In genomic region chr4:126278961-126279360, GRCm38 (mm10) we compare ENCODE assay signal across 17 mouse cellular contexts. TPM values are rescaled to one million over a fixed set of nuclear protein-coding genes. Genes with fewer than 3 reads are reported as not detected.
DNase-seq lines count a peak whose midpoint lies in the region; ATAC-seq lines count a peak whose summit lies in the region.
"Had no signal": no experiment of that assay in that cellular context is flagged by ENCODE, and none has a peak within 500 bp of the region (broad histone marks: within the 10 kb centered on the region; RNA-seq: fewer than 3 reads in every experiment).

No protein-coding gene starts in this region.

- no peak for DNase-seq in forebrain, embryonic 11.5 days (ENCODE audit: low spot score)
- DNase-seq in midbrain, embryonic 11.5 days (ENCODE audit: low spot score, missing footprints) = peak; percentile 74
- no peak for DNase-seq in midbrain, embryonic 14.5 days
- DNase-seq in left cerebral cortex, postnatal 36 days (ENCODE audit: low spot score in 2 of 2) = no peak
- DNase-seq in layer of hippocampus, adult 9-11 months = no peak
- no peak for DNase-seq in cerebellum, postnatal 10 days
- DNase-seq: adrenal gland, postnatal 25 days; cerebellum, adult 8-10 months; kidney, postnatal 14 days; lung, embryonic 14.5 days; right cerebral cortex, adult 18-20 months had no signal

- H3K27ac ChIP-seq in forebrain, embryonic 11.5 days (ENCODE audit: low read depth, low read length) = no peak overlapping the region
- no peak overlapping the region for H3K27ac ChIP-seq in forebrain, embryonic 15.5 days (replicated peaks)
- no peak overlapping the region for H3K27ac ChIP-seq in midbrain, embryonic 11.5 days (ENCODE audit: low read depth, low read length)
- H3K27ac ChIP-seq in midbrain, embryonic 14.5 days (replicated peaks; ENCODE audit: low read depth, low read length) = no peak overlapping the region
- peak overlapping the region; percentile 92 for H3K27ac ChIP-seq in limb, embryonic 12.5 days
- H3K27ac ChIP-seq: macrophage; midbrain, embryonic 13.5 days had no signal

- no peaks in the 10 kb centered on the region for H3K27me3 ChIP-seq in forebrain, embryonic 11.5 days (ENCODE audit: control insufficient read depth, insufficient read depth, low read length)
- H3K27me3 ChIP-seq in forebrain, embryonic 15.5 days = peaks cover 3% of the 10 kb centered on the region; the same call in 1 of the 2 replicates
- no peaks in the 10 kb centered on the region for H3K27me3 ChIP-seq in midbrain, embryonic 11.5 days (ENCODE audit: control insufficient read depth, insufficient read depth, low read length)
- no peaks in the 10 kb centered on the region for H3K27me3 ChIP-seq in midbrain, embryonic 14.5 days (ENCODE audit: control insufficient read depth, insufficient read depth, low read length)
- peaks cover 3% of the 10 kb centered on the region for H3K27me3 ChIP-seq in limb, embryonic 12.5 days

- H3K36me3 ChIP-seq in forebrain, embryonic 11.5 days (ENCODE audit: control insufficient read depth, insufficient read depth, low read length) = no peaks in the 10 kb centered on the region; the same call in 1 of the 2 replicates
- peaks cover 10% of the 10 kb centered on the region for H3K36me3 ChIP-seq in forebrain, embryonic 15.5 days
- H3K36me3 ChIP-seq in midbrain, embryonic 11.5 days (ENCODE audit: control insufficient read depth, insufficient read depth, low read length) = 0 out of 2 replicates have a peak, but pooled peaks cover 1% of the 10 kb centered on the region
- H3K36me3 ChIP-seq in midbrain, embryonic 14.5 days (ENCODE audit: control insufficient read depth, insufficient read depth, low read length) = peaks cover 12% of the 10 kb centered on the region
- peaks cover 22% of the 10 kb centered on the region for H3K36me3 ChIP-seq in limb, embryonic 12.5 days

- no peak for ATAC-seq in forebrain, embryonic 11.5 days (replicated peaks; ENCODE audit: low FRiP score)
- ATAC-seq in forebrain, embryonic 15.5 days (replicated peaks) = no peak
- no peak for ATAC-seq in midbrain, embryonic 11.5 days (ENCODE audit: low FRiP score)
- no peak for ATAC-seq in midbrain, embryonic 14.5 days (ENCODE audit: low FRiP score, low TSS enrichment)
- ATAC-seq in limb, embryonic 12.5 days (ENCODE audit: insufficient number of reproducible peaks, insufficient read depth, low FRiP score, low TSS enrichment, low read depth) = peak; percentile 54
- ATAC-seq: intestine, postnatal 0 days had no signal

- H3K9me3 ChIP-seq in forebrain, embryonic 11.5 days (ENCODE audit: control insufficient read depth, low read length) = no peaks in the 10 kb centered on the region
- no peaks in the 10 kb centered on the region for H3K9me3 ChIP-seq in forebrain, embryonic 15.5 days
- H3K9me3 ChIP-seq in midbrain, embryonic 11.5 days (ENCODE audit: control insufficient read depth, low read length) = no peaks in the 10 kb centered on the region
- no peaks in the 10 kb centered on the region for H3K9me3 ChIP-seq in midbrain, embryonic 14.5 days (ENCODE audit: control insufficient read depth, low read length)
- H3K9me3 ChIP-seq in limb, embryonic 12.5 days = no peaks in the 10 kb centered on the region
- H3K9me3 ChIP-seq: midbrain, embryonic 13.5 days had no signal

- H3K4me3 ChIP-seq in forebrain, embryonic 11.5 days (ENCODE audit: low read depth, low read length) = no peak overlapping the region
- H3K4me3 ChIP-seq in forebrain, embryonic 15.5 days = no peak overlapping the region
- no peak overlapping the region for H3K4me3 ChIP-seq in midbrain, embryonic 11.5 days (ENCODE audit: low read depth, low read length)
- H3K4me3 ChIP-seq in midbrain, embryonic 14.5 days (replicated peaks; ENCODE audit: low read depth, low read length) = no peak overlapping the region
- H3K4me3 ChIP-seq in limb, embryonic 12.5 days (replicated peaks) = no peak overlapping the region
- H3K4me3 ChIP-seq: midbrain, embryonic 13.5 days had no signal

- 59% methylated on average over 9 of the region's 9 CpGs for WGBS in forebrain, embryonic 11.5 days
- 64% methylated on average over 9 of the region's 9 CpGs for WGBS in forebrain, embryonic 15.5 days
- 60% methylated on average over 9 of the region's 9 CpGs for WGBS in midbrain, embryonic 11.5 days
- WGBS in midbrain, embryonic 14.5 days = 53% methylated on average over 9 of the region's 9 CpGs
- 26% methylated on average over 9 of the region's 9 CpGs for WGBS in limb, embryonic 12.5 days

- 0 out of 2 replicates have a peak overlapping the region, but pooled peaks have one; percentile 8 for H3K9ac ChIP-seq in forebrain, embryonic 11.5 days (ENCODE audit: low read length)
- no peak overlapping the region for H3K9ac ChIP-seq in forebrain, embryonic 15.5 days (replicated peaks)
- no peak overlapping the region for H3K9ac ChIP-seq in midbrain, embryonic 11.5 days (ENCODE audit: low read length)
- H3K9ac ChIP-seq in midbrain, embryonic 14.5 days (replicated peaks; ENCODE audit: low read length) = no peak overlapping the region
- no peak overlapping the region for H3K9ac ChIP-seq in limb, embryonic 12.5 days (replicated peaks)
- H3K9ac ChIP-seq: lung, embryonic 14.5 days; midbrain, embryonic 13.5 days had no signal

- intact Hi-C loops in left cerebral cortex, postnatal 36 days (cut with DNase I) = no loop called here

- H3K4me2 ChIP-seq in forebrain, embryonic 11.5 days (ENCODE audit: low read depth, low read length, severe bottlenecking) = no peak overlapping the region
- H3K4me2 ChIP-seq in forebrain, embryonic 15.5 days (replicated peaks) = no peak overlapping the region
- no peak overlapping the region for H3K4me2 ChIP-seq in midbrain, embryonic 11.5 days
- H3K4me2 ChIP-seq in midbrain, embryonic 14.5 days (ENCODE audit: low read length) = no peak overlapping the region
- peak overlapping the region; percentile 48 for H3K4me2 ChIP-seq in limb, embryonic 12.5 days
- H3K4me2 ChIP-seq: lung, embryonic 14.5 days; midbrain, embryonic 13.5 days had no signal

- H3K4me1 ChIP-seq in forebrain, embryonic 11.5 days (replicated peaks; ENCODE audit: control insufficient read depth, insufficient read depth, low read length) = no peaks in the 10 kb centered on the region
- H3K4me1 ChIP-seq in forebrain, embryonic 15.5 days = peaks cover 6% of the 10 kb centered on the region; the same call in 1 of the 2 replicates
- H3K4me1 ChIP-seq in midbrain, embryonic 11.5 days (ENCODE audit: control insufficient read depth, insufficient read depth, low read length) = peaks cover 5% of the 10 kb centered on the region
- H3K4me1 ChIP-seq in midbrain, embryonic 14.5 days (ENCODE audit: control insufficient read depth, insufficient read depth, low read length) = no peaks in the 10 kb centered on the region
- peaks cover 29% of the 10 kb centered on the region for H3K4me1 ChIP-seq in limb, embryonic 12.5 days (replicated peaks)

RNA-seq across cellular contexts. Expression of gene Col8a2, which starts 7.6 kb away (rescaled TPM):
- 18.0 and 20.4 TPM in 2 replicates for polyA plus RNA-seq in forebrain, embryonic 11.5 days (2014; fragmentation: Nextera tagmentation; extraction: Ambion mirVana)
- 2.0 and 3.0 TPM in 2 replicates for polyA plus RNA-seq in forebrain, embryonic 15.5 days (2015; fragmentation: Nextera tagmentation; extraction: Ambion mirVana)
- 9.1 and 9.5 TPM in 2 replicates for polyA plus RNA-seq in midbrain, embryonic 11.5 days (2014; fragmentation: Nextera tagmentation; extraction: Ambion mirVana)
- polyA plus RNA-seq in midbrain, embryonic 14.5 days (2014; fragmentation: Nextera tagmentation; extraction: Ambion mirVana) = 0.57 and 1.1 TPM in 2 replicates
- 13.3 and 16.7 TPM in 2 replicates for polyA plus RNA-seq in limb, embryonic 12.5 days (2016; fragmentation: Nextera tagmentation; extraction: Ambion mirVana)
- 1 to 10 TPM; 1.6 to 1.7 TPM for total RNA-seq in left cerebral cortex, postnatal 36 days (2021)
- total RNA-seq: hematopoietic stem cell, adult 5-6 weeks had no signal
- polyA plus RNA-seq: macrophage had no signal

RNA-seq across cellular contexts. Expression of gene Trappc3, which starts 16.8 kb away (rescaled TPM):
- 23.3 and 25.7 TPM in 2 replicates for polyA plus RNA-seq in forebrain, embryonic 11.5 days (2014; fragmentation: Nextera tagmentation; extraction: Ambion mirVana)
- polyA plus RNA-seq in forebrain, embryonic 15.5 days (2015; fragmentation: Nextera tagmentation; extraction: Ambion mirVana) = 175 and 182 TPM in 2 replicates
- polyA plus RNA-seq in midbrain, embryonic 11.5 days (2014; fragmentation: Nextera tagmentation; extraction: Ambion mirVana) = 37.1 and 38.9 TPM in 2 replicates
- polyA plus RNA-seq in midbrain, embryonic 14.5 days (2014; fragmentation: Nextera tagmentation; extraction: Ambion mirVana) = 37.1 and 124 TPM in 2 replicates
- polyA plus RNA-seq in limb, embryonic 12.5 days (2016; fragmentation: Nextera tagmentation; extraction: Ambion mirVana) = 105 and 111 TPM in 2 replicates
- 10 to 100 TPM; 75.7 to 90.0 TPM for total RNA-seq in left cerebral cortex, postnatal 36 days (2021)

RNA-seq across cellular contexts. Expression of gene Map7d1, which starts 22.8 kb away (rescaled TPM):
- 80.6 and 83.5 TPM in 2 replicates for polyA plus RNA-seq in forebrain, embryonic 11.5 days (2014; fragmentation: Nextera tagmentation; extraction: Ambion mirVana)
- 76.8 and 79.6 TPM in 2 replicates for polyA plus RNA-seq in forebrain, embryonic 15.5 days (2015; fragmentation: Nextera tagmentation; extraction: Ambion mirVana)
- 61.8 and 68.7 TPM in 2 replicates for polyA plus RNA-seq in midbrain, embryonic 11.5 days (2014; fragmentation: Nextera tagmentation; extraction: Ambion mirVana)
- polyA plus RNA-seq in midbrain, embryonic 14.5 days (2014; fragmentation: Nextera tagmentation; extraction: Ambion mirVana) = 78.3 and 85.3 TPM in 2 replicates
- 83.5 and 85.1 TPM in 2 replicates for polyA plus RNA-seq in limb, embryonic 12.5 days (2016; fragmentation: Nextera tagmentation; extraction: Ambion mirVana)
- total RNA-seq in left cerebral cortex, postnatal 36 days (2021) = 100 to 1,000 TPM; 288 TPM

RNA-seq across cellular contexts. Expression of gene Adprhl2, which starts 42.5 kb away (rescaled TPM):
- 66.5 and 70.7 TPM in 2 replicates for polyA plus RNA-seq in forebrain, embryonic 11.5 days (2014; fragmentation: Nextera tagmentation; extraction: Ambion mirVana)
- polyA plus RNA-seq in forebrain, embryonic 15.5 days (2015; fragmentation: Nextera tagmentation; extraction: Ambion mirVana) = 81.9 and 85.3 TPM in 2 replicates
- 36.4 and 45.0 TPM in 2 replicates for polyA plus RNA-seq in midbrain, embryonic 11.5 days (2014; fragmentation: Nextera tagmentation; extraction: Ambion mirVana)
- polyA plus RNA-seq in midbrain, embryonic 14.5 days (2014; fragmentation: Nextera tagmentation; extraction: Ambion mirVana) = 64.2 and 76.6 TPM in 2 replicates
- polyA plus RNA-seq in limb, embryonic 12.5 days (2016; fragmentation: Nextera tagmentation; extraction: Ambion mirVana) = 84.9 and 87.5 TPM in 2 replicates
- 10 to 100 TPM; 25.2 to 28.0 TPM for total RNA-seq in left cerebral cortex, postnatal 36 days (2021)

RNA-seq across cellular contexts. Expression of gene Tekt2, which starts 46.5 kb away (rescaled TPM):
- 4.9 and 6.1 TPM in 2 replicates for polyA plus RNA-seq in forebrain, embryonic 11.5 days (2014; fragmentation: Nextera tagmentation; extraction: Ambion mirVana)
- 12.7 and 16.0 TPM in 2 replicates for polyA plus RNA-seq in forebrain, embryonic 15.5 days (2015; fragmentation: Nextera tagmentation; extraction: Ambion mirVana)
- 1.8 and 2.2 TPM in 2 replicates for polyA plus RNA-seq in midbrain, embryonic 11.5 days (2014; fragmentation: Nextera tagmentation; extraction: Ambion mirVana)
- polyA plus RNA-seq in midbrain, embryonic 14.5 days (2014; fragmentation: Nextera tagmentation; extraction: Ambion mirVana) = 7.4 and 9.7 TPM in 2 replicates
- 13.6 and 14.8 TPM in 2 replicates for polyA plus RNA-seq in limb, embryonic 12.5 days (2016; fragmentation: Nextera tagmentation; extraction: Ambion mirVana)
- 1 to 10 TPM; 1.1 to 2.2 TPM for total RNA-seq in left cerebral cortex, postnatal 36 days (2021)
- total RNA-seq: hematopoietic stem cell, adult 5-6 weeks had no signal
